Mouse (Mus musculus) ES-E14 (cell line): ENCODE measurements around the gene Sigirr.

Experiments
- CHD2 ChIP-seq: IDR thresholded peaks from 2 replicates; pipeline ENCODE4 v1.6.1; 2014; ENCODE audit warnings: mild to moderate bottlenecking, low read depth, low read length, inconsistent platforms
- MAFK ChIP-seq: IDR thresholded peaks from 2 replicates; pipeline ENCODE4 v1.6.1; 2014; ENCODE audit warnings: mild to moderate bottlenecking, low read depth, low read length, inconsistent platforms; ENCODE audit not compliant: insufficient read depth
- ZC3H11A ChIP-seq: IDR thresholded peaks from 2 replicates; pipeline ENCODE4 v1.6.1; 2012; ENCODE audit warnings: low read depth, mild to moderate bottlenecking, inconsistent platforms, low read length, borderline replicate concordance
- ZNF384 ChIP-seq: IDR thresholded peaks from 2 replicates; pipeline ENCODE4 v1.6.1; 2012; ENCODE audit warnings: low read depth, low read length, inconsistent platforms

DNA sequence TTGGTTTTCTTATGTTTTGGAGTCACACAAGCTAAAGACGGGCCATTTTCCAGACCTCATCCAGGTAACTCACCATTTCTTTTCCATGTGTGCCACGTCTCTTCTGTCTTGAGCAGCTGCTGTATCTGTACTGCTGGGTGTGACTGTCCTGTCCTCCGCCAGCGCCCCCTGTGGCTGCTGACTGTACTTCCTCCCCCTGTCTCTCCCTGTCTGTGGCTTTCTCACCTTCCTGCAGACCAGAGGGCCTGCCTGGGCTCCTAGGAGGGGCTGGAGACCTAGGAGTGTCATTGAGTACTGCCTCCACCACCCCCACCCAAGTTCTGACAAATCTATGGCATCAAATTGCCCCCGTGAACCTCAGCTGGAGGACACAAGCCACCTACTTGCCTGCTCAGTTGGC lies 42.7 kb upstream of the Sigirr start:
- TF ChIP-seq ZNF384 (no peak), ZC3H11A (no peak), CHD2 (no peak), MAFK (no peak)
